Mouse (Mus musculus): Measurements from ENCODE around the gene Rpl29.

DNA sequence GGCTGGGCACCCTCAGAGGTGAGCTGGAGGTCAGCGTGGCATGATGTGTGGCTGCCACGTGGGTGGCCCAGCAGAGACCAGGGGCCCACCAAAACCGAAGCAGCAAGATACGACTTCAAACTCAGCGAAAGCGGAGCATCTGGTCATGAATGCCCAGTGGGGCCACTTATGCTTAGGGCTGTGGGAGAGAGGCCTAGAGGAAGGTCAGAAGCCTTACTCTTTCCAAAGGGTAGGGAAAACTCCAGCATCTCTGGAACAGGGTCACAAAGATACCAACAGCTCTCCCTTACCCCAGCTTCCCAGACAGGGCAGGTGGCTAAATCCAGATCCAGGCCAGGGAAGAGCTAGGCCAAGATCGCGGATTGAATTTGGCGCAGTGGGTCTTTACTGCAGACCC is 27.9 kb downstream of the Rpl29 start:
- TF ChIP-seq FLI1 (IDR thresholded peaks at IDR 0.05; ENCODE audit: low read length) (no peak), GATA1 (IDR thresholded peaks at IDR 0.05; ENCODE audit: borderline replicate concordance, low read length) (no peak)

All from megakaryocyte, embryonic 14.5 days (primary cell).